Mouse (Mus musculus): ENCODE data around the gene Iqgap3.

The Iqgap3 gene

DNA sequence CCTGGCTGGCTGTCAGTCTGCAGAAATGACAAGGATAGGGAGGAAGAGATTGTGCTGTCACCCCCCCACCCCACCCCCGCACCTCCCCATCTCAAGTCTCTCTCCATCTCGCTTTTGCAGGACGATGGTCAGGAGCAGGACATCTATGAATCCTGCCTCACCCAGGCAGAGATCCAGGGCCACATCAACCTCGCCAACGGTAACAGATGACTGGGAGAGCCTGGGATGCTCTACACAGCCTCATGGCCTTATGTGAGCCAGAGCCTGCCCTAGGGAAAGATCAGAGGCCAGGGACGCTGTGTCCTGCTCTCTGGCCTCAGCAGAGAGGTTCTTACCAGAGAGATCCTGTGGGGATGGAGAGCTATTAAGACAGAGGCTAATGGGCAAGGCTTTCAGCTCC lies 8.8 kb downstream of the Iqgap3 start:
- in situ Hi-C loops (cut with MseI, MboI) = no loop called here

DNA sequence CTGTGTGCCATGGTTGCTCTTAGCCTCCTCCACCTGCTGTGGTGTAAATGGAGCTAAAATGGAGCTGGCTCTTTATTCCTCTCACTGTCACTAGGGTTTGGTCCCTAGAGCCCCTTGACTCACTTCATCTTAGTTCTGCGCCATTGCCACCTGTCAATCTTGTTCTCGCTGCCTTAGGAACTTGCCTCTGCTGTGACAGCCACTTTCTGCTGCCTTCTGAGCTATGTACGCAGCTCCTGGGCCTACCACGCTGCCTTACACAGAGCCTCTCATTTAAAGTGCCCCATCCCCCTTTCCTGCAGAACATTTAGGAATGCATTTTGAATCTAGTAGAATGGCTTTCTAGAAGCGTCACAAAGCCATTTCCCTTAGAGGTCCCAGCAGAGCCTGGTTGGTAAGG lies 12.4 kb downstream of the Iqgap3 start:
- in situ Hi-C loops (cut with MseI, MboI) = no loop called here

DNA sequence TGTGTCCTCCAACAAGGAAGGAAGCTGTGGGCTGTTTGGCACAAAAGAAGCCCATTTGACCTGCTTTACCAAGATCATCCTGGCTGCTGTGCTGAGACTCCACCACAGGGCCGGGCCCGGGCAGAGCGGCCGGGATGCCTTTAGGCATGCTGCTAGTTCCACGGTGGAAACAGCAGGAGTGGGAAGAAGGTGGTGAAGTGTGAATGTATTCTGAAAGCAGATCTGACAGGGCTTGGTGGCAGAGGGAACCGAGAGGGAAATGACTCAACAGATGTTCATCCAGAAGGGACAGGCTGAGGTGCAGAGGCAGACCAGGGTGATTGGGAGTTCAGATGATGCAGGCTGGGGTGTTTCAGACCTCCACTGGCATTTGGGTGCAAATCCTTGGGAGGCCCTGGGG lies 15.9 kb downstream of the Iqgap3 start:
- in situ Hi-C loops (cut with MseI, MboI) = no loop called here

DNA sequence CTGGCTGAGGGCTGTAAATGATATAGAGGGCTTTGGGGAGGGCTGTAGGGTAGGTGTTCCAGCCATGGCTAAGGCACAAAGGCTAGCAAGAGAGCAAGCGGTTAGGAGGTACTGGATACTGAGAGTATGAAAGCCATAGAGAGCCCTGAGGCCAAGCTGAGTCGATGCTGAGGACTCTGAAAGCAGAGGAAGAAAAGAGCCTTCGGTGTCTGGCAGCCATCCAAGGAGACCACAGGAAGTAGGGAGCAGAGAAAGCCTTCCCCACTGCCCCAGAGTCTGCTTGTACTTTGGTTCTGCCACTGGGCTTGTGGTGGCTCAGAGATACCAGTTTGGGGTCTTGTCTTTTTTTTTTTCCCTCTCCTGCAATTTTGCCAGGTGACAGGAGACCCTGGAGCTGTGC lies 18.5 kb downstream of the Iqgap3 start:
- in situ Hi-C loops (cut with MseI, MboI) = no loop called here

DNA sequence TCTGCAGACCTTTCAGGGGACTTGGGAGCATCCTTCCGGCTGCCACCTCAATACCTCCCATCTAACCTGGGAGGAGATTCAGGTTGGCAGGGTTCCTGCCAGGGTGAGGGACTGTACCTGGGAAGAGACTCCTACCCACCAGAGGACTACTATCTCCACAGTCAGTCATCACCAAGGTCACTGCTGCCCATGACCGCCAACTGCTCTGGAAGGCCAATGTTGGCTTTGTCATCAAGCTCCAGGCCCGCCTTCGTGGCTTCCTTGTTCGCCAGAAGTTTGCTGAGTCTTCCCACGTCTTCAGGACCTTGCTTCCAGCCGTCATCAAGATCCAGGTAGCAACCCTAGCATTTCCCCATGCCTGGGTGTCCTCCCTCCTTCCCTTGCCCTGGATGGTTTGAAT lies 20.0 kb downstream of the Iqgap3 start:
- in situ Hi-C loops (cut with MseI, MboI) = no loop called here

DNA sequence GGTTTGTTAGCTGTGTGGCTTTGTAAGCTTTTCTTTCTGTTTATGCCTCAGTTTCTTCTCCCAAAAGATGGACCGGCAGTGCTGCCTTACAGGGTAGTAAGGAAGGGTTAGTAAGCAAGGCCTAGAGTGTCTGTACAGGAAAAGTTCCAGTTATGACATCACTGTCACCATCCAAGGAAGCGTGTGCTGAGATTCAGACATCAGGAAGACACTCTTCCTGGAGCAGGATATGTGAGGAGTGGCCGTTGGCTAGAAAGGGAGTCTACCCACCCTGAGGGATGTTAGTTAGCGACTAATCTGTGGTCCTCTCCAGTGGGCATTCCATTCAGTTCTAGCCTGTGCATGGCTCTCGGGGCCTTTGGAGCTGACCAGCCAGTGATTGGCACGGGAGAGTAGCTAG lies 20.4 kb downstream of the Iqgap3 start:
- in situ Hi-C loops (cut with MseI, MboI) = no loop called here

DNA sequence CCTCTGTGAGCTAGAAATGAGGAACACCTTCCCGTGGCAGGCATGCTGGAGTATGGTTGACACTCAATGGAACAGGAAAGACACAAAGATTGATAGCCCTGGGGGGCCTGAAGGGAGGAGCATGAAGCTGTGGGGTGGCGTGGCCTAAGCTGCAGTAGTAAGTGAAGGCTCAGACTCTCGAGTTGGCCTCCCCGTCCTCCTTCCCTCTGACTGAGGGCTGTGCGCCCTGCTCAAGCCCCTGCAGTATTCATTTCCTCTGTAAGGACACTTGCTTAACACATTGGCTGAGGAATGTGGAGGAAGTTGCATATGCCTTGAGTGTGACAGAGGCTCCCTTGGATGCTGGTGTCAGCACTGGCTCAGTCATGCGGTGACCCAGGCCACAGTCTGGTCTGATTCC lies 20.8 kb downstream of the Iqgap3 start:
- in situ Hi-C loops (cut with MseI, MboI) = no loop called here

DNA sequence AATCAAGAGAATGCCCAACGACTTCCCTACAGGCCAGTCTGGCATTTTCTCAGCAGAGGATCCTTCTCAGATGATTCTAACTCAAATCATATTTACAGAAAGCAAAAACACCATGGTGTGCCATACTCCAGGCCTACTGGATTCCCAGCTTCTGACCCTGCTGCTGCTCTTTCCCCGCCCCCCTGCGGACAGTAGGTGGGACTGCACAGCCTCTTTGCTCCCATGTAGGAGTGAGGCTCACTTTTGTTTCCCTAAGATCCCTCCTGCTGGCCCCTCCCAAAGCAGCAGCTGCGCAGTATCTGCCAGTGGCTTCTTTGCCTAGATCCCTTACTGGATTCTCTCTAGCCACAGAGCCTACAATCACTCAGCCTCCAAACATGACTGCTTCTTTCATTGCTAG lies 24.4 kb downstream of the Iqgap3 start:
- in situ Hi-C loops (cut with MseI, MboI) = no loop called here

DNA sequence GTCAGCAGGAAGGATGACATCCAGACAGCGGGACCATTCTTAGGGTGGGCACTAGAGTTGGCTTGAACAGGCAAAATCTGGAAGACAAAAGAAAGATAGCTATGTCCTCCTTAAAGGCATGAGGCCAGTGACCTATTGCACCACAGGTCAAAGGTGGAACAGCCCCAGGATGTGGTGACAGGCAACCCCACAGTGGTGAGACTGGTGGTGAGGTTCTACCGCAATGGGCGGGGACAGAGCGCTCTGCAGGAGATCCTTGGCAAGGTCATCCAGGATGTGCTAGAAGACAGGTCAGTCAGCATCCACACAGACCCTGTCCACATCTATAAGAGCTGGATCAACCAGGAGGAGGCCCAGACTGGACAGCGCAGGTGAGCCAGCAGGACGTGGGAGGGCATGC lies 27.4 kb downstream of the Iqgap3 start:
- in situ Hi-C loops (cut with MseI, MboI) = no loop called here

DNA sequence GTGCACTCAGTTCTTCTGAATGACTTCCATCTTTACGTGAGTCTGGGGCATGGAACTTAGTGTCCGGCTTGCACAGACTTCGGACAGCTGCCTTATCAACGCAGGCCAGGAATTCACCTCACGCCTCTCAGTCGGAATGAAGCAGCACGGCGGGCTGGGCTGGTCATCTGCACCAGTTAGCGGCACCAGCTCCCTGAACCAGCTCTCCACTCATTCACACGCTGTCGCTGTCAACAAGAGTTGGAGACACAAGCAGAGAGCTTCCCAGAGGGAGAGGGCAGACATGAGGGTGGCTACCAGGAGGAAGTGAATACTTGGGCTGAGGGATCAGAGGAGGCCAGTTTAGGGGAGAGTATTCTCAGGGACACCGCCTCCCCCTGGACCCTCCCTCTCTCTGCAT lies 32.6 kb downstream of the Iqgap3 start:
- in situ Hi-C loops (cut with MseI, MboI) = no loop called here

DNA sequence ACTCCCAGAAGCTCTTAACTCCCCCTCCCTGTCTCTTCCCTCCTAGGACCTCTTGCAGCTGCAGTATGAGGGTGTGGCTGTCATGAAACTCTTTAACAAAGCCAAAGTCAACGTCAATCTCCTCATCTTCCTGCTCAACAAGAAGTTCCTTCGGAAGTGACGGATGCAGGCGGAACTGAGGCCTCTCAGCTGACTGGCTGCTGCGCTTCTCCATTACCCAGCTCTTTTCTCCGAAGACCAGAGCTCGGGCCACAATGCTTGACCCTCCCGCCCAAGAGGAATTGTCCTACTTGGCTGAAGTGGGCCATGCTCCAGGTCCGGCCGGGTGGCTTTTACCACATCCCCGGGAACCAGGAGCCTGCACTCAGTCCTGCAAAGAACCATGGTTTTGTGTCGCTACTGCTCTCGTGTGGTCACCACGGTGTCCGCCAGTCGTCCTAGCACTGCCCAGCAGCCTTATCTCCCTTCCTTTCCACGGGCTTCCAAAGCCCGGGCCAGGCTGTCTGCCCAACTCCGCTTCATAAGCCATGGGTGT lies 38.4 kb downstream of the Iqgap3 start:
- in situ Hi-C loops (cut with MseI, MboI) = no loop called here

DNA sequence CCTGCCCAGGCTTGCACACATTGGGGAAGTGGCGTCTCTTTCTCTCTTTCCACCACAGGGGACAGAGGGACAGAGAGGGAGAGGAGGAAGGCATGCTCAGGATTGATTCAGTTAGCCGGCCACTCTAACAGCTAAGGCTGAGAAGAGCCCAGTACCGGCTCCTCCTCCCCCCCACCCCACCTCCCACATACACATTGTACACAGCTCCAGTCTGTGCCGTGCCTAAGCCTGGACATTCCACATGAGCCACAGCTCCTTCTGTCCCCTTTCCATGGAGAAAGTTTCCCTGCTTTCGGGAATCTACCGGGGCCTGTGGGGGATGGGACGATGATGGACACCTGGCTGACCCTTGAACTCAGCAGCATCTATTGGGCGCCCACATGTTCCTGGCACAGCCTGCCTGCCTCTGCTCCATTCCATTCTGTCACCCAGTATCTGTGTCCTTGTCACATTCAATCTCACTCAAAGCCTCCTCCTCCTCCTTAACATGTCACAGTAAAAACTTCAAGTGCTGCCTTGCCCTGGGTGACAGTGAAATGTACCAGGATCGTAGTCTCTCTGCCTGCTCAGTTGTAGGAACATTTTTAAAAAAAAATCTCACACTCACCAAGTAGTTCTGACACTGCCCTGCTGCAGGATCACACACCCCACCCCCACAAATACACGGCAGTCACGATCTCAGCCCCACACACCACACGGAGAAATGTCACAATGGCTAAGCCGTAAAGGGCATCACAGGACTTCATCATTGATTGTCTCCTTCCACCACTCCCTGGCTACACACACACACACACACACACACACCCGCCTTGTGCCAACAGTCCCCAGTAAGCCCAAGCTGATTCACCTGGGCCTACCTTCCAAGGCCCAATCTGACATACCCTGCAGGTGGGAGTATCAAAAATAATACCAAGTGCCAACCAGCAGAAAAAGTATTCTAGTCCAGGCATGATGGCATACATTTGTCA lies 39.7 kb downstream of the Iqgap3 start:
- in situ Hi-C loops (cut with MseI, MboI) = no loop called here

DNA sequence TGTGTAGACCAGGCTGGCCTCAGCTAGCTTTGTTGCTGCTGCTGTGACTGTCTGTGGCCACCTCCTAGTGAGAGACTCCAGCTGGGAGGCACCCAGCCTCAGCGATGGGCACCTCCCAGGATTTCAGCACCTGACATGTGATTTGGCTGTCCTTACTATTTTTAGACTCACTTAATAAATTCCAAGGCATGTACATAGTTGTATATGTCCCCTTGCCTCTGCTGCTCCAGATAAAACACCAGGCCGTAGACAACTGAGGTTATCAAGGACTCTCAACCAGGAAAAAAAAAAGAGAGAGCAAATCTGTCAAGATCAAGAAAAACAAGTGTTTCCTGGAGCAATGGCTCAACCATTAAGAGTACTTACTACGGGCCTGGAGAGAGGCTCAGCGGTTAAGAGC lies 43.4 kb downstream of the Iqgap3 start:
- in situ Hi-C loops (cut with MseI, MboI) = no loop called here

DNA sequence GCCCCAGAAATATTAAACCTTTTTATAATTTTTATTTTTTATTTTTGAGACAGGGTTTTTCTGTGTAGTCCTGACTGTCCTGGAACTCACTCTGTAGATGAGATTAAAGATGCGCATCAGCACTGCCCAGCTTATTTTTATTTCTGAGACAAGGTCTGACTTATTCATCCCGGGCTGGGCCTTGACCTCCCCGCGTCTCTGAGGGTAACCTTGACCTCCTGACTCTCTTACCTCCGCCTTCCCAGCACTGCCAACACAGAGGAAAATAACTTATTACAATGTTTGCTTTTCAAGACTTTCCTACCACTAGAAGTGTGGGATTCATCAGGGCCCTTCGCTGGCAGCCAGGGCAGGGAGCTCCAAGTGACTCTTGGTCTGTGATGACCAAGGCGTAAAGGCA lies 44.4 kb downstream of the Iqgap3 start:
- in situ Hi-C loops (cut with MseI, MboI) = no loop called here

DNA sequence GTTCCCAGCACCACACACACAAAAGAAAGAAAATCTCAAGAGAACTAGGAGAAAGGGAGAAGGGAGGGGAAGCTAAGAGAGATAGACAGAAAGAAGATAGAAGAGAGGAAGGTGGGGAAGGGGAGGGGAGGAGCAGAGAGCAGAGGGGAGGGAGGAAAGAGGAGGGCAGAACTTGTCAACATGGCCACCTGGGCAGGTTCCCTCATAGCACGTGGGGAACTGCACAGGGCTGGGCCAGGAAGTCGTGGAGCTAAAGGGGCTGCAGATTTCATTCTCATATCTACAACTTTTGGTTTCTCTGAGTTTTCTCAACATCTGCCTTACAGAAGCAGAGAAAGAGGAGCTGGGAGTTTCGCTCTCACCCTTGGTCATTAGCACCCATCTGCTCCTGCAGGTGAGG lies 45.9 kb downstream of the Iqgap3 start:
- in situ Hi-C loops (cut with MseI, MboI) = no loop called here

DNA sequence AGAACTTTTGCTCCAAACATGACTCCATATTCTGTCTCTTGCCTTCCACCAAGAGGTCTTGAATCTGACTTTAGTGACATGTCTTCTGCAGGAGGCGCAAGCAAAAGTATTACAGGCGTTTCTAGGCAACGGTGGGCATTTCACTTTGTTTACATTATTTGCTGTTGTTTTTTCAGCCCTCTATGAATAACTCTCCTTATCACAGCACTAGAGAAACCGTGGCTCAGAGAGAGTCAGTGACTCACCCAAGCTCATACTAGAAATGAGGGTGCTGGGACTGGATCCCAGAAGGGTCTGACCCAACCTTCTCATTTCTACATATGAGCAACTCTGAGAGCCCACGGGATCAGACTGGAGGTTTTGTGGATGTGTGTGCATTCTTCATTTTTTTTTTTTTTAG lies 46.3 kb downstream of the Iqgap3 start:
- in situ Hi-C loops (cut with MseI, MboI) = no loop called here

DNA sequence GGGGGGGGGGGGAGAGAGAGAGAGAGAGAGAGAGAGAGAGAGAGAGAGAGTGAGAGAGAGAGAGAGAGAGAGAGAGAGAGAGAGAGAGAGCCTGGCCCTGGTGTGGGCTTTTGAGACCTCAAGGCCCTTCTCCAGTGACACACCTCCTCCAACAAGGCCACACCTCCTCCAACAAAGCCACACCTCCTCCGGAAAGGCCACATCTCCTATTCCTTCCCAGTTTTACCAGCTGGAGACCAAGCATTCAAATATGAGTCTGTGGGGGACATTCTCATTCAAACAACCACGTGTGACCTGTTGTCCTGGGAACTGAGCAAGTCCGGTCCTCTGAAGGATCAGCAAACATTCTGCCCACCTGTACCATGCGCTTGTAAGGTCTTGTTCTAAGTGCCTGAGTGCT lies 47.2 kb downstream of the Iqgap3 start:
- in situ Hi-C loops (cut with MseI, MboI) = no loop called here

DNA sequence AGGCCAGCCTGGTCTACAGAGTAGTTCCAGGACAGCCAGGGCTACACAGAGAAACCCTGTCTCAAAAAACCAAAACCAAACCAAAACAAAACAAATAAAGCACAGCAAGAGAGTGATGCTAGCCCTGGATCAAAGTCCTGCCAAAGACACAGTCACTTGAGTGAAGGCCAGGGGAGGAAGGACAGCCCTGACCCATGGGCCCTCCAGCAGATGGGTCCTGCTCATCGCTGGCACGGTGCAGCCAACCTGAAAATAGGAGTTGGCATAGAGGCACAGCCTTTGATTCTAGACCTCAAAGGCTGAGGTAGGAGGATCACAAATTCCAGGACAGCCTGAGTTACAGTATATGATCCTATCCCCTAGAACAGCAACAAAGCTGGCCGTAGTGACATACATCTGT lies 49.3 kb downstream of the Iqgap3 start:
- in situ Hi-C loops (cut with MseI, MboI) = no loop called here

DNA sequence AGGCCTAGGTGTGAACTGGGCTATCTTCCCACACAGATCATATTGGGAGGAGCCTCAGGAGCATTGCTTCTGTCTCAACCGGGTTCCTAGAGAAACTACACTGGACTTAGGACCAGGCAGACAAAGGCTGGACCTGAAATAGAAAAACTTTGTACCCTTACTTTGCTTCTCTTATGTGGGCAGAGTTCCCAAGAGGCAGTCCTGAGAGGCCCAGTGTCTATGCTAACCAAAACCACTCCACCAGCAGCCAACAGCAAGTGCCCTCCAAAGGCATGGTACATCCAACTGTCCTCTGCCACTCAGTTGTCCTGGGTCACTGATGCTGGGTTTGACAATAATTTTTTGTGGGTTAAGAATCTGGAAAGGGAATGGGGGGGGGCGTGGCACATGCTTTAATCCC lies 50.7 kb downstream of the Iqgap3 start:
- in situ Hi-C loops (cut with MseI, MboI) = no loop called here

DNA sequence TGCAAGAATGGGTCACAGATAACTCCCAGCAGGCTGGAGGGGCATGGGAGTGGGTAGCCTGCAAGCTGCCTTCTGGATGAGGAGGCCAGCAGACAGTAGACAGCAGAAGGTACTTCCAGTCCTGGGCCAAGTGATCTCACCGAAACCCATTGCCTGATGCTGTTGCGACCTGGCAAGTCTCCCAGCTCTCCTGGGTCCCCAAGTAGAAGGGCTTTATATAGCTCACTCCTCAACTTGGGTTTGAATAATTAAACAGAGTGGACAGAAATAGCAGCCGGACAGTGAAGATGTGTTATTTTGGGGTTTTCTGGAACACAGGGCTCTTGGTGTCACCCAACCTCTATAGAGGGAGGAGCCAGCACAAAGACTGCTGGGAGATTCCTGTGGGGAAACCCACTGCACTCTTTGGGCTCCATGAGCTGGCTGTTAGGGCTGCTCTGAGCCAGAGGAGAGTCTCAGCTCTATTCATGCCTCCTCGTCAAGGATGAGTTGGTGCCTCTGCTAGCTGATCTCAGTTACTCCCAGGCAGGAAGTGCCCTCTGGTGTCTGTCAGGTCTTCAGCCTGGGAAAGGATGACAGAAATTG lies 51.5 kb downstream of the Iqgap3 start:
- in situ Hi-C loops (cut with MseI, MboI) = no loop called here

DNA sequence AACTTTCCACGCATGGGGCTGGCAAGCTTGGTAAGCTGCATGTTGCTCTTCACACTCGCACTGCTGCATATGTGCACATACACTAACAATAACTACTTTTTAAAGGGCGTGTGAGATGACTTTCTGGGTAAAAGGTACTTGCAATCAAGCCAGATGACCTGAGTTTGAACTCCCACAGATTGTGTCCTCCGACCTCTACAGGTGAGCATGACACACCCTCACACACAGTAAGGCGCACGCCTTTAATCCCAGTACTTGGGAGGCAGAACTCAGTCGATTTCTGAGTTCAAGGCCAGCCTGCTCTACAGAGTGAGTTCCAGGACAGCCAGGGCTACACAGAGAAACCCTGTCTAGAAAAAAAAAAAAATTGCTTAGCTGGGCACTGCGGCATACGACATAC lies 54.6 kb downstream of the Iqgap3 start:
- in situ Hi-C loops (cut with MseI, MboI) = no loop called here

DNA sequence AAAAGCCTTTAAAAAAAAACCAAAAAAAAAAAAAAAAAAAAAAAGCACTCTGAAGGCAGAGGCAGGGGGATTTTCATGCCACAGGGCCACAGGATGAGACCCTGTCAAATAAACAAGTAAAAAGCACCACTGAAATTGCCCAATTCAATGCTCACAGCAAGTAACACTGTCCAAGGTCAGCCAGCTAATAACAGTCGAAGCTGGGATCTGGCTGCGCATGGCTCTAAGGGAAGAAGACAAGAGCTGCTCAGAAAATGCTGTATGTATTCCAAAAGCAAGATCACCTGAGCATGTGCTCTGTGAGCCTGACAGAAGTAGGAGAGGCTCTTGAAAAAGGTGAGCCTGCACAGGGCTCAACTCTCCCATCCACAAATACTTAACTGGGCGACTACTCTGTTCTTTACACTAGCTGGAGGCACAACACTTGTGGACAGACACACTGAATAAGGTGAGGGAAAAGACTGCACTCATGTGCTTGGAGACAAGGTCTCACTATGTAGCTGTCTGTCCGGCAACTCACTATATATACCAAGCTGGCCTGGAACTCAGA lies 55.2 kb downstream of the Iqgap3 start:
- in situ Hi-C loops (cut with MseI, MboI) = no loop called here

DNA sequence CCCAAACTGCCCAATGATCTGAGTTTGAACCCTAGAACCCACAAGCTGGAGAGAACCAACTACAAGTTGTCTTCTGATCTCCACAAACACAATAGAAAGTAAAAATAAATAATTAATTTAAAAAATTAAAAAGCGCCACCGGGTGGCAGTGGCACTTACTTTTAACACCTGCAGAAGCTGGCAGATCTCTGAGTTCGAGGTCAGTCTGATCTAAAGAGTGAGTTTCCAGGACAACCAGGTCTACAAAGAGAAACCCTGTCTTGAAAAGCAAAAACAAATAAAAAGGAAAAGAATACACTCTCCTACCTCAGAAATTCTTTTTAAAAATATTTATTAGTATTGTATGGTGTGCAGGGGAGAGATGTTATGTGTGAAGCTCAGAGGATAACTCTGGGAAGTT lies 56.0 kb downstream of the Iqgap3 start:
- in situ Hi-C loops (cut with MseI, MboI) = no loop called here

All from mouse trophoblast stem cell (cell line).